Mouse (Mus musculus) forebrain, embryonic 11.5 days (tissue): ENCODE measurements around the gene Upf1. TPM values are rescaled to one million over a fixed set of nuclear protein-coding genes. Genes with fewer than 3 reads are reported as not detected.

ENCODE experiments used
- ATAC-seq: fragments of 200-750 bp; cut with Nextera tagmentation; replicated peaks from 2 replicates; pipeline ENCODE4 v1.8.0; 2017; ENCODE audit warnings: moderate TSS enrichment; ENCODE audit not compliant: low FRiP score
- DNase-seq: peaks from one replicate; pipeline ENCODE4 v3.0.0-alpha.2; 2017; ENCODE audit warnings: low spot score
- H3K27ac ChIP-seq: fragments of 300-500 bp; sonication (generic); 2 replicates; pipeline ENCODE4 v1.5.1; 2014; ENCODE audit warnings: low read depth, low read length
- H3K27me3 ChIP-seq: fragments of 300-500 bp; sonication (generic); 2 replicates; pipeline ENCODE4 v1.6.1; 2014; ENCODE audit warnings: mild to moderate bottlenecking, low read length, mixed read lengths; ENCODE audit not compliant: control insufficient read depth, insufficient read depth
- H3K36me3 ChIP-seq: fragments of 300-500 bp; sonication (generic); 2 replicates; pipeline ENCODE4 v1.6.1; 2014; ENCODE audit warnings: mild to moderate bottlenecking, low read length, moderate library complexity, mixed read lengths; ENCODE audit not compliant: control insufficient read depth, insufficient read depth
- H3K4me1 ChIP-seq: fragments of 300-500 bp; sonication (generic); replicated peaks from 2 replicates; pipeline ENCODE4 v1.6.1; 2014; ENCODE audit warnings: low read length, mixed read lengths; ENCODE audit not compliant: control insufficient read depth, insufficient read depth
- H3K4me2 ChIP-seq: fragments of 300-500 bp; sonication (generic); 2 replicates; pipeline ENCODE4 v1.6.1; 2014; ENCODE audit warnings: low read depth, mild to moderate bottlenecking, low read length, moderate library complexity, mixed read lengths; ENCODE audit not compliant: severe bottlenecking
- H3K4me3 ChIP-seq: fragments of 300-500 bp; sonication (generic); 2 replicates; pipeline ENCODE4 v1.5.1; 2014; ENCODE audit warnings: low read depth, low read length
- H3K9ac ChIP-seq: fragments of 300-500 bp; sonication (generic); 2 replicates; pipeline ENCODE4 v1.6.1; 2014; ENCODE audit warnings: low read length
- H3K9me3 ChIP-seq: fragments of 300-500 bp; sonication (generic); 2 replicates; pipeline ENCODE4 v1.6.1; 2016; ENCODE audit warnings: low read length, mixed read lengths; ENCODE audit not compliant: control insufficient read depth
- WGBS: fragments of 180-500 bp; shearing (Covaris S2); extraction: QIAGEN DNeasy Blood & Tissue Kit; methylation state at CpG from one replicate; pipeline ENCODE4 v1.1.7; 2014; 5-methylcytosine and 5-hydroxymethylcytosine counted together
- polyA plus RNA-seq: library from polyadenylated mRNA; unstranded; fragments of >200 nt; fragmentation: Nextera tagmentation; extraction: Ambion mirVana; gene quantifications from 2 replicates; pipeline ENCODE4 v1.2.1, GENCODE M21; 2014

The Upf1 gene
- polyA plus RNA-seq, 1 experiment from 2014 or later = 25.8 TPM

DNA sequence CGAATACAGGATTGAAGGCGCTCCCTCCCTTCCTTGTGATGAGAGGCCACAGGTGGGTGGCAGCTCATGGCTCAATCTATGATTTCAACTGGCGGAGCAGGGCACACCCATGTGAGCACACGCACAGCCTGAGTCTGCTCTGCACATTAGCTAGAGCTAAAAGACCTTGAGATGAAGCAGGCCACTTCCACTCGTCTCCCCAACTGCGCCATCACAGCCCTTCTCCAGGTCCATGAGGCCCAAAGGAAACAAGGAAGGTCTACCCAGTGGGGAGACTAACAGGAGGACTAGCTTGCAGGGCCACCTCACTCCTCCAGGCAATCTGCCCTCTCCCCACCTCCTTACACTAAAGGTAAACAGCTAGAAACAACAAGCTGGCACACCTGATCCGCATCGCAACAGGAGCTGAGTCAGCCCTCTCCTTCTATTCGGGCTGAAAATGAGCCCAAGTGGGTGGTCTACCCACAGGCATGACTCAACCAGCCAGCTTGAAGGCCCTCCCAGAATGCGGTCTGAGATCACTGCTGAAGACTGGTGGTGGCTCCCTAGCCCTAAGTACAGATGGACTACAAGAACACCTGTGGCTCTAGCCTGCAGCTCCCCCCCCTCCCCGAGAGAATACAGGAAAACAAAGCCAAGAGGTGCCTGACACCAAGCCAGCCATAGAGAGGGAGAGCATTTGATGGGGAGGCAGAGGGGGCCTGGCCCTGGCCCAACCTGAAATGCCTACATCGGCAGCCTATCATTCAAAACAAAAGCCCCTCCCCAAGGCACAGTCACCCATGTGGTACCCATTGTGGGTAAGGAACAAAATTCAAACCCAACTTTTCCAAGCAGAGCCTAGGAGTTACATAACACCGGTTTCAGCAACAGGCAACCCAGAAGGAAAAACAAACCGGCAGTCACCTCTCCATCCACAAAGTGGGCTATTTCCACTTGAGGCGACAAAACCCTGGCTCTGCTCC, 1.8 kb downstream of the Upf1 start:
- H3K4me1 ChIP-seq = peaks cover 22% of the 10 kb centered on the region
- no peaks in the 10 kb centered on the region for H3K9me3 ChIP-seq
- DNase-seq (no peak), ATAC-seq (no peak)
- no peak overlapping the region for H3K27ac ChIP-seq
- H3K27me3 ChIP-seq = no peaks in the 10 kb centered on the region
- H3K9ac ChIP-seq = peak overlapping the region; percentile 96
- H3K4me3 ChIP-seq = peak overlapping the region; percentile 99
- H3K4me2 ChIP-seq = peak overlapping the region; percentile 99
- 61% methylated on average over 15 of the region's 15 CpGs for WGBS
- no peaks in the 10 kb centered on the region; the same call in 1 of the 2 replicates for H3K36me3 ChIP-seq

DNA sequence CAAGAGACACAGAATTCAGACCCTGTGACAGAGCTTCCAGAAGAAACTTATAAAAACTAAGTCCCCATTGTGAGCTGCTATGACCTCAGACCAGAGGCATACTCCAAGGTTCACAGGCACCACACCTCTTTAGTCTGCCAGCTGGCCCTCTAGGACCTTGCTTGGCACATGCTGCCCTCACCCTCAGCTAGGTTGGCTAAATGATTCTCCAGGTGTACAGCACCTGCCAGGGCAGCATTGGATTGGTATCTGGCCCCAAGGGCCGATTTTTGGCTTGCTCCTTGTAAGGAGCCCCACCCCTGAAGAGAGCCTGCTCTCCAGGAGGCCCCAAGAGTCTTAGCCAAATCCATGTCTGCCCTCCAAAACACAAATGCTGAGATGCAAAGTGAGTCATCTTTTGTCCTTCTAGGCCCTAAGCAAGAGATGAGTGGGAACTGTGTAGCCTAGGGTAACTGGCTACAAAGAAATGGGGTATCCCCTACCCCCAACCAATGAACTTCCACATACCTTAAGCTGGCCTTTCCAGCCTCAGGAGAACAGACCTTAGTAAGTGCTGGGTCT, 5.1 kb downstream of the Upf1 start:
- WGBS = 76% methylated on average over 1 of the region's 1 CpGs
- no peaks in the 10 kb centered on the region for H3K9me3 ChIP-seq

DNA sequence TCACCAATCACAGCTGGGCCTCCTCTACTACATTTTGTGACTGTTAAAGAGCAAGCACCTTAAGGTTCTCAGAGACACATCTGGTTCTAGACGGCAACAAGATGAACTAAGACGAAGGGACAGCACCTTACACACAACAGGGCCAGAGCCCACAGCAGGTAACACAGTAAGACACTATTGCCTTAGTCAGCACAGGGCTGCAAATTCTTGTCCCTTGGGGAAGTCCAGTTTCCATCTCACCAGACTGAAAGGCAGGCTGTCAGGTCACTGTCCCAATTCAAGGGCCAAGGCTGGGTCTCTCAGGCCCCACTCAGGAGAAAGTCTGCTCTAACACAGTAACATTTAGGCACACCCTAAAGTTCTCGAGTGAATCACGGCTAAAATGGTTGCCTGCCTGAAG, 5.6 kb downstream of the Upf1 start:
- no peaks in the 10 kb centered on the region for H3K27me3 ChIP-seq
- H3K4me3 ChIP-seq = no peak overlapping the region
- H3K4me2 ChIP-seq = no peak overlapping the region
- H3K4me1 ChIP-seq = peaks cover 19% of the 10 kb centered on the region
- H3K9me3 ChIP-seq = no peaks in the 10 kb centered on the region
- WGBS = 92% methylated on average over 4 of the region's 4 CpGs
- no peak for ATAC-seq
- no peak overlapping the region for H3K27ac ChIP-seq
- no peaks in the 10 kb centered on the region; the same call in 1 of the 2 replicates for H3K36me3 ChIP-seq
- no peak overlapping the region for H3K9ac ChIP-seq
- DNase-seq = no peak

More for the DNA sequence above, 5.1 kb downstream of the Upf1 start:
- no peak for ATAC-seq
- H3K36me3 ChIP-seq = no peaks in the 10 kb centered on the region; the same call in 1 of the 2 replicates
- no peak overlapping the region for H3K27ac ChIP-seq
- no peak overlapping the region for H3K4me2 ChIP-seq
- H3K27me3 ChIP-seq = no peaks in the 10 kb centered on the region
- no peak overlapping the region for H3K9ac ChIP-seq
- H3K4me3 ChIP-seq = no peak overlapping the region
- H3K4me1 ChIP-seq = peaks cover 19% of the 10 kb centered on the region
- no peak for DNase-seq

DNA sequence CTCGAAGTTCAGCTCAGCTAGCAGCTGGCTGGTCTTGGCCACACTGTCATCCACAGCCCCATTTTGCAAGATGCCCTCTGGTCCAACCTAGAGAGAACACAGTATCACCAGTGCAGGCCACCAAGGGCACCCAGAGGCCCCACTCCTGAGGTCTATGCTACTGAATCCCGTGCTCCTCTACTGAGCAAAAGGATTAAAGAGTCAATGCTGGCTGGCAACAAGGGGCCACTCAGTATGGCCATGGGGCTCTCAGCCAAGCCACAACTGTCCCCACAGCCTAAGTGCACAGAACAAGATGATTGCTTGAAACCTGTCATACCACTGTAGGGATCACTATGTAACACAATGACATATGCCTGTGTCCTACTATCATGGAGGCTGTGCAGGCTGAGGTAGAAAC, 8.8 kb downstream of the Upf1 start:
- Histone ChIP-seq H3K4me1 (0 out of 2 replicates have a peak, but pooled peaks cover 2% of the 10 kb centered on the region), H3K27me3 (no peaks in the 10 kb centered on the region), H3K9me3 (no peaks in the 10 kb centered on the region), H3K9ac (no peak overlapping the region), H3K27ac (no peak overlapping the region), H3K4me3 (no peak overlapping the region), H3K4me2 (no peak overlapping the region), H3K36me3 (peaks cover 13% of the 10 kb centered on the region)
- no peak for DNase-seq
- 90% methylated on average over 2 of the region's 2 CpGs for WGBS
- ATAC-seq = no peak

DNA sequence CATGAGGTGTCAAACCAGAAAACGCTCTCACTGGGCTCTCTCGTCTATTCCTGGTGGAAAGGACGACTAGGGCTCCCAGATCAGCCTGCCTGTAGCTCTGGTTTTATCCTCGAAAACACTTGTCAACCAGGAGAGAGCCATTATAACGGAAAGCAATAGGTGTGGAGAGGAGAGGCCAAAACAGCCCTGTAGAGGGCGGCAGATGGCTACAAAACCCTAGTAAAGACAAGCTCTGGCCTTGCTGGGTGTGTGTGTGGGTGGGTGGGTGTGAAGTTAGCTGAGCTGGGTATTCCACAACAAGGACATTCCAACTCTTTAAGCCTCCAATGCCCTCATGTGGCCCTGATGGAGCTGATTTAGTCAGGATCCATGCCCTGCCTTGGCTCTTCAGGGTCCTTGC, 9.4 kb downstream of the Upf1 start:
- H3K27me3 ChIP-seq = no peaks in the 10 kb centered on the region
- WGBS = 68% methylated on average over 6 of the region's 6 CpGs
- H3K27ac ChIP-seq = no peak overlapping the region
- H3K9me3 ChIP-seq = no peaks in the 10 kb centered on the region
- DNase-seq (no peak), ATAC-seq (no peak)
- H3K9ac ChIP-seq = no peak overlapping the region
- no peak overlapping the region for H3K4me3 ChIP-seq
- H3K36me3 ChIP-seq = peaks cover 15% of the 10 kb centered on the region
- H3K4me1 ChIP-seq = 0 out of 2 replicates have a peak, but pooled peaks cover under 1% of the 10 kb centered on the region
- no peak overlapping the region for H3K4me2 ChIP-seq

DNA sequence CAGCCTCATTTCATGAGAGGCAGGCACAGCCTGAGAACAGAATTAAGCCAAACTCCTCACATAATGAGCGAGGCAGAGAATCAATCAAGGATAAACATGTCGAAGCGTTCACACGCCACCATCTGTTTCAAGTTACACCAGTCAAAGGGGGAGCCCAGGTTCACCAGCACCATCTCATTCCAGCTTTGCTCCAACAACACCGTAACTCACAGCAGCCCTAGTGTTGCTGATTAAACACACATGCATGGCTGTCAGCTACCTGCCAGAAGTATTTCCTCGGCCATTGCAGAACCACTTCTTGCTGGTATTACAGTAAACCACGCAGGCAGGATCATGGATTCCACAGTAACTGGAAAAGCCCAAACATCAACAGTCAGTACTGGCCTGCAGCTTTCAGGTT, 10.0 kb downstream of the Upf1 start:
- Histone ChIP-seq H3K9me3 (no peaks in the 10 kb centered on the region), H3K36me3 (peaks cover 19% of the 10 kb centered on the region), H3K9ac (no peak overlapping the region), H3K27ac (no peak overlapping the region), H3K4me1 (no peaks in the 10 kb centered on the region), H3K27me3 (no peaks in the 10 kb centered on the region), H3K4me3 (no peak overlapping the region), H3K4me2 (no peak overlapping the region)
- DNase-seq (no peak), ATAC-seq (no peak)
- WGBS = 79% methylated on average over 7 of the region's 7 CpGs

DNA sequence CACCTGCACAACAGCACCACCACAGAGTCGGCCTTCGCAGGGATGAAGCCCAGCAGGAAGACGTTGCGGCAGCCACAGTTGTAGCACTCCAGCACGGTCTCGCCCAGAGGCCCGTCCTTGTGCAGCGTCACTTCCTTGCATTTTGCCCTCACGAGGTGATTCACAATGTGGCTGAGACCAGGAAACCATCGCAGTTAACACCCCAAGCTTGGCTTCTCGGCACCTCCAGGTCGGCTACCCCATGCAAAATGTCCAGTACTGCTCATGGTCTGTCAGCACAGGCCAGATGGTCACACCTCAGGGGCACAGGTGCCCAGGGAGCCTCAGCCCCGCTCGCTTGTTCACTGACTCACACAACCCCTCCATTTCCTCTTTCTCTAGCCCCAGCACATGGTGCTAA, 11.1 kb downstream of the Upf1 start:
- Histone ChIP-seq H3K4me3 (no peak overlapping the region), H3K4me1 (no peaks in the 10 kb centered on the region), H3K9ac (no peak overlapping the region), H3K4me2 (no peak overlapping the region), H3K9me3 (no peaks in the 10 kb centered on the region), H3K36me3 (peaks cover 26% of the 10 kb centered on the region), H3K27me3 (no peaks in the 10 kb centered on the region), H3K27ac (no peak overlapping the region)
- ATAC-seq = no peak
- DNase-seq = no peak
- 94% methylated on average over 14 of the region's 14 CpGs for WGBS

DNA sequence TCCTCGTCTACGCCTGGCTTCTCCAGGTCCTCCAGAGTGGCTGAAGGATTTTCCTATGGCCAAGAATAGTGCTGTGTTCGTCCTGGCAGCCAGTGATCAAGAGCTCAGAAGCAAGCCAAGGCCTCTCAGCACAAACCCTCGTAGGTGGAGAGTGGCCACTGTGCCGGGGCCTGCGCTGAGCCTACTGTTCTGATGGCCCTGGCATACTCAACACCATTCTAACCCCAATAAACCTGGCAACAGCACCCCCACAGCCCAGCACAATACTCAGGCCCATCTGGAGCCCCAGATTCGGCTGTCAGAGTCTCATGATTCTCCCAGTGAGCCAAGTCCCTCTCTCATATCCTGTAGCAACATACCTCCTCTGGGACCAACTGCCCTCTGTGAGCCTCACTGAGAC, 12.4 kb downstream of the Upf1 start:
- no peaks in the 10 kb centered on the region for H3K27me3 ChIP-seq
- no peak overlapping the region for H3K9ac ChIP-seq
- DNase-seq (no peak), ATAC-seq (no peak)
- no peak overlapping the region for H3K4me3 ChIP-seq
- H3K9me3 ChIP-seq = no peaks in the 10 kb centered on the region
- H3K27ac ChIP-seq = no peak overlapping the region
- WGBS = 94% methylated on average over 7 of the region's 7 CpGs
- peaks cover 33% of the 10 kb centered on the region for H3K36me3 ChIP-seq
- no peaks in the 10 kb centered on the region for H3K4me1 ChIP-seq
- no peak overlapping the region for H3K4me2 ChIP-seq
